Mouse (Mus musculus) stomach, postnatal 0 days (tissue): ENCODE results near the gene Btn2a2.
A peak's percentile ranks its signal among the peaks of the same experiment; 100 is the strongest.

Experiments
- CTCF ChIP-seq: IDR thresholded peaks from 2 replicates; pipeline ENCODE4 v1.5.1; 2016; ENCODE audit warnings: antibody characterized with exemption, low read depth, mild to moderate bottlenecking, moderate library complexity
- EP300 ChIP-seq: optimal IDR thresholded peaks from 2 replicates; pipeline ENCODE3; 2016; ENCODE audit warnings: antibody characterized with exemption

GRCm38 (mm10) chr13:23464224-23464637, 24.4 kb downstream of the Btn2a2 start:
- TF ChIP-seq CTCF (peak; percentile 9; the same call in 1 of the 2 replicates), EP300 (no peak)
